ENCODE assay signal across 24 mouse cellular contexts in the genomic region with DNA sequence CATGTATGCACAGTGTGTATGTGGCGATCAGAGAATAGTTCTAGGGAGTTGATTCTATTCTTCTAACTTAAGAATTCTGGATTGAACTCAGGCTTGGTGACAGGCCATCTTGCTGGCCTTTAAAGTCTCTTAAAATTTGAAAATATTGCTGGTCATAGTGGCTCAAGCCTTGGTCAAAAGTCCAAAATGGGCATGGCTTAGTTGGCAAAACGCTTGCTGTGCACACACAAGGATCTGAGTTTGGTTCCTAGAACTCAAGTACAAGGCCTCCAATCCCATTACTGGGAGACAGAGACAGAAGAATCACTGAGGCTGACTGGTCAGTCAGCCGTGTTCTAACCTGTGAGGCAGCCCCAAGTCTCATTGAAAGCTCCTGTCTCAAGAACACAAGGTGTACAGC. TPM values are rescaled to one million over a fixed set of nuclear protein-coding genes. Genes with fewer than 3 reads are reported as not detected.
DNase-seq lines count a peak whose midpoint lies in the region; ATAC-seq and TF ChIP-seq lines count a peak whose summit lies in the region.
"Had no signal": no experiment of that assay in that cellular context is flagged by ENCODE, and none has a peak within 500 bp of the region (broad histone marks: within the 10 kb centered on the region; RNA-seq: fewer than 3 reads in every experiment).

No protein-coding gene starts in this region.

- H3K4me1 ChIP-seq in kidney, adult 2 months (ENCODE audit: control insufficient read depth, insufficient read depth, low read length) = peaks cover 5% of the 10 kb centered on the region; the same call in 1 of the 2 replicates
- no peaks in the 10 kb centered on the region for H3K4me1 ChIP-seq in kidney, embryonic 15.5 days
- peaks cover 11% of the 10 kb centered on the region for H3K4me1 ChIP-seq in liver, adult 2 months (ENCODE audit: control insufficient read depth, insufficient read depth, low read length)
- peaks cover 3% of the 10 kb centered on the region; the same call in 1 of the 2 replicates for H3K4me1 ChIP-seq in liver, postnatal 0 days (ENCODE audit: insufficient read depth)
- H3K4me1 ChIP-seq: embryonic facial prominence, embryonic 10.5 days; embryonic facial prominence, embryonic 12.5 days; forebrain, embryonic 13.5 days; forebrain, embryonic 15.5 days had no signal

- H3K4me3 ChIP-seq in kidney, adult 2 months (ENCODE audit: insufficient read depth, low read depth, low read length) = no peak overlapping the region
- no peak overlapping the region for H3K4me3 ChIP-seq in kidney, embryonic 15.5 days (replicated peaks)
- no peak overlapping the region for H3K4me3 ChIP-seq in liver, adult 2 months (ENCODE audit: insufficient read depth, low read depth, low read length)
- no peak overlapping the region for H3K4me3 ChIP-seq in liver, postnatal 0 days (ENCODE audit: low read depth, low read length)
- H3K4me3 ChIP-seq: embryonic facial prominence, embryonic 10.5 days; embryonic facial prominence, embryonic 12.5 days; forebrain, embryonic 13.5 days; forebrain, embryonic 15.5 days had no signal

- no peaks in the 10 kb centered on the region for H3K9me3 ChIP-seq in kidney, embryonic 15.5 days (replicated peaks)
- H3K9me3 ChIP-seq in liver, postnatal 0 days (ENCODE audit: low read length) = no peaks in the 10 kb centered on the region
- H3K9me3 ChIP-seq: embryonic facial prominence, embryonic 10.5 days; embryonic facial prominence, embryonic 12.5 days; forebrain, embryonic 13.5 days; forebrain, embryonic 15.5 days; G1E had no signal

- H3K36me3 ChIP-seq in kidney, adult 2 months (ENCODE audit: control insufficient read depth, insufficient read depth, low read length) = peaks cover 1% of the 10 kb centered on the region
- H3K36me3 ChIP-seq in kidney, embryonic 15.5 days = peaks cover 88% of the 10 kb centered on the region
- peaks cover 53% of the 10 kb centered on the region for H3K36me3 ChIP-seq in liver, adult 2 months (ENCODE audit: control insufficient read depth, insufficient read depth, low read length)
- peaks cover 60% of the 10 kb centered on the region for H3K36me3 ChIP-seq in liver, postnatal 0 days (replicated peaks; ENCODE audit: insufficient read depth, low read length)

- TF ChIP-seq CTCF in kidney, adult 2 months (conservative IDR thresholded peaks at IDR 0.05; ENCODE audit: insufficient read depth, insufficient read length, low read depth, low read length) = no peak
- TF ChIP-seq CTCF in liver, adult 2 months (IDR thresholded peaks at IDR 0.05; ENCODE audit: low read depth, low read length) = no peak
- no peak for TF ChIP-seq CTCF in liver, postnatal 0 days (IDR thresholded peaks at IDR 0.05; ENCODE audit: low read depth)

- peak; percentile 13 for DNase-seq in adrenal gland, adult 2 months
- no peak for DNase-seq in adrenal gland, postnatal 10 days
- DNase-seq in kidney, adult 2 months = peak; percentile 62
- DNase-seq in liver, adult 2 months (ENCODE audit: extremely low read depth, low read depth, low spot score) = peak; percentile 82
- no peak for DNase-seq in liver, postnatal 0 days
- DNase-seq: adrenal gland, postnatal 14 days; adrenal gland, postnatal 36 days; B cell, adult 2 months; cerebellum, adult 11-12 months; cerebellum, adult 2 months; cerebellum, adult 9-10 months; cerebellum, postnatal 10 days; cerebellum, postnatal 25 days; forebrain, postnatal 0 days had no signal

- H3K9ac ChIP-seq in kidney, embryonic 15.5 days = no peak overlapping the region
- no peak overlapping the region for H3K9ac ChIP-seq in liver, adult 2 months (ENCODE audit: low read depth, low read length)
- no peak overlapping the region for H3K9ac ChIP-seq in liver, postnatal 0 days (replicated peaks)
- H3K9ac ChIP-seq: embryonic facial prominence, embryonic 12.5 days; forebrain, embryonic 13.5 days; forebrain, embryonic 15.5 days; forebrain, postnatal 0 days had no signal

- no peak for TF ChIP-seq POLR2A in kidney, adult 2 months (IDR thresholded peaks at IDR 0.05; ENCODE audit: low read depth, low read length)
- no peak for TF ChIP-seq POLR2A in liver, adult 2 months (IDR thresholded peaks at IDR 0.05; ENCODE audit: extremely low read depth, insufficient read depth, low read length)

- ATAC-seq in kidney, embryonic 15.5 days (replicated peaks; ENCODE audit: low FRiP score) = no peak
- no peak for ATAC-seq in liver, postnatal 0 days
- ATAC-seq: activated CD4-positive, CD25-positive, alpha-beta regulatory T cell, adult 4 months; CD4-positive, CD25-positive, alpha-beta regulatory T cell, adult 4 months; forebrain, embryonic 13.5 days; forebrain, embryonic 15.5 days; forebrain, postnatal 0 days; Patski had no signal

- peaks cover 8% of the 10 kb centered on the region; the same call in 1 of the 2 replicates for H3K79me2 ChIP-seq in liver, adult 2 months (ENCODE audit: control insufficient read depth, insufficient read depth, low read length)

- 80% methylated on average over 3 of the region's 3 CpGs for WGBS in kidney, adult 2 months
- WGBS in kidney, embryonic 15.5 days = 94% methylated on average over 3 of the region's 3 CpGs
- WGBS in liver, adult 2 months = 58% methylated on average over 3 of the region's 3 CpGs
- 86% methylated on average over 3 of the region's 3 CpGs for WGBS in liver, postnatal 0 days (ENCODE audit: insufficient replicate concordance)

- H3K4me2 ChIP-seq in kidney, embryonic 15.5 days = no peak overlapping the region
- H3K4me2 ChIP-seq in liver, postnatal 0 days (ENCODE audit: low read depth, low read length) = no peak overlapping the region
- H3K4me2 ChIP-seq: embryonic facial prominence, embryonic 12.5 days; forebrain, embryonic 13.5 days; forebrain, embryonic 15.5 days had no signal

- TF ChIP-seq EP300 in liver, postnatal 0 days (IDR thresholded peaks at IDR 0.05; ENCODE audit: low read depth) = no peak

- H3K27me3 ChIP-seq in kidney, adult 2 months (replicated peaks; ENCODE audit: control insufficient read depth, insufficient read depth, low read length) = no peaks in the 10 kb centered on the region
- H3K27me3 ChIP-seq in kidney, embryonic 15.5 days = no peaks in the 10 kb centered on the region
- H3K27me3 ChIP-seq in liver, adult 2 months (ENCODE audit: control insufficient read depth, insufficient read depth, low read length) = no peaks in the 10 kb centered on the region
- no peaks in the 10 kb centered on the region for H3K27me3 ChIP-seq in liver, postnatal 0 days (ENCODE audit: insufficient read depth, low read length)
- H3K27me3 ChIP-seq: CH12.LX; embryonic facial prominence, embryonic 12.5 days; forebrain, embryonic 13.5 days; forebrain, embryonic 15.5 days; Patski had no signal

- no peak overlapping the region for H3K27ac ChIP-seq in kidney, adult 2 months (ENCODE audit: insufficient read depth, low read depth, low read length)
- no peak overlapping the region for H3K27ac ChIP-seq in kidney, embryonic 15.5 days
- peak overlapping the region; percentile 67 for H3K27ac ChIP-seq in liver, adult 2 months (replicated peaks; ENCODE audit: insufficient read depth, low read depth, low read length)
- no peak overlapping the region for H3K27ac ChIP-seq in liver, postnatal 0 days (ENCODE audit: low read depth)
- H3K27ac ChIP-seq: embryonic facial prominence, embryonic 10.5 days; embryonic facial prominence, embryonic 12.5 days; forebrain, embryonic 13.5 days; forebrain, embryonic 15.5 days had no signal

RNA-seq across cellular contexts. Expression of gene Psmd11, which starts 18.5 kb away (rescaled TPM):
- total RNA-seq in adrenal gland, adult 2 months (2021) = 100 to 1,000 TPM; 142 to 155 TPM
- polyA plus RNA-seq in adrenal gland, adult 2 months (2012; rRNA removed) = 16.6 and 19.9 TPM in 2 replicates
- 100 to 1,000 TPM; 108 to 118 TPM for total RNA-seq in adrenal gland, postnatal 10 days (2021)
- polyA plus RNA-seq in kidney, adult 2 months (2012; rRNA removed) = 52.8 and 53.4 TPM in 2 replicates
- 306 and 318 TPM in 2 replicates for polyA plus RNA-seq in kidney, embryonic 15.5 days (2015; fragmentation: Nextera tagmentation; extraction: Ambion mirVana)
- 106 and 128 TPM in 2 replicates for total RNA-seq in liver, adult 2 months (2014; rRNA removed)
- polyA plus RNA-seq in liver, adult 2 months (2012; rRNA removed) = 56.1 and 63.2 TPM in 2 replicates
- 128 and 143 TPM in 2 replicates for polyA plus RNA-seq in liver, postnatal 0 days (2015; fragmentation: Nextera tagmentation; extraction: Ambion mirVana)

RNA-seq across cellular contexts. Expression of gene Cdk5r1, which starts 29.9 kb away (rescaled TPM):
- total RNA-seq in adrenal gland, adult 2 months (2021) = 1 to 10 TPM; 1.5 to 3.1 TPM
- 5.8 TPM in 2 replicates for polyA plus RNA-seq in adrenal gland, adult 2 months (2012; rRNA removed)
- 1 to 10 TPM; 2.2 to 3.9 TPM for total RNA-seq in adrenal gland, postnatal 10 days (2021)
- 0.53 and 1.0 TPM in 2 replicates for polyA plus RNA-seq in kidney, adult 2 months (2012; rRNA removed)
- polyA plus RNA-seq in kidney, embryonic 15.5 days (2015; fragmentation: Nextera tagmentation; extraction: Ambion mirVana) = 1.1 and 1.3 TPM in 2 replicates
- total RNA-seq in liver, adult 2 months (2014; rRNA removed) = 0.18 and 0.47 TPM in 2 replicates
- polyA plus RNA-seq in liver, adult 2 months (2012; rRNA removed) = 0.45 and 0.61 TPM in 2 replicates
- 0.18 and 0.28 TPM in 2 replicates for polyA plus RNA-seq in liver, postnatal 0 days (2015; fragmentation: Nextera tagmentation; extraction: Ambion mirVana)

Comparison
In these comparisons a context has a peak if more than half of its experiments do, and no peak if none do; other contexts are left out.
1. DNase-seq: peak in adrenal gland, adult 2 months (single experiment), kidney, adult 2 months (single experiment) and liver, adult 2 months (single experiment); none in adrenal gland, postnatal 10 days (single experiment) and liver, postnatal 0 days (single experiment).